Mouse (Mus musculus) heart, embryonic 10.5 days (tissue): ENCODE results near the gene Kit. TPM values are rescaled to one million over a fixed set of nuclear protein-coding genes. Genes with fewer than 3 reads are reported as not detected.

ENCODE experiments used
- DNase-seq: peaks from one replicate; pipeline ENCODE4 v3.0.0-alpha.2; 2017; ENCODE audit warnings: low spot score
- H3K27ac ChIP-seq: fragments of 300-500 bp; sonication (generic); 2 replicates; pipeline ENCODE4 v1.5.1; 2016; ENCODE audit warnings: mild to moderate bottlenecking
- H3K27me3 ChIP-seq: fragments of 300-500 bp; sonication (generic); 2 replicates; pipeline ENCODE4 v1.6.1; 2016; ENCODE audit warnings: mild to moderate bottlenecking; ENCODE audit not compliant: poor library complexity, insufficient read depth, severe bottlenecking
- H3K36me3 ChIP-seq: fragments of 300-500 bp; sonication (generic); 2 replicates; pipeline ENCODE4 v1.6.1; 2016; ENCODE audit warnings: mild to moderate bottlenecking, moderate library complexity
- H3K4me1 ChIP-seq: fragments of 300-500 bp; sonication (generic); 2 replicates; pipeline ENCODE4 v1.6.1; 2016; ENCODE audit warnings: mild to moderate bottlenecking
- H3K4me3 ChIP-seq: fragments of 300-500 bp; sonication (generic); 2 replicates; pipeline ENCODE4 v1.5.1; 2016; ENCODE audit warnings: mild to moderate bottlenecking, moderate library complexity
- H3K9me3 ChIP-seq: fragments of 300-500 bp; sonication (generic); 2 replicates; pipeline ENCODE4 v1.6.1; 2016; ENCODE audit warnings: mild to moderate bottlenecking, moderate library complexity
- WGBS: fragments of 180-500 bp; shearing (Covaris S2); methylation state at CpG from one replicate; pipeline ENCODE4 v1.1.7; 2016; 5-methylcytosine and 5-hydroxymethylcytosine counted together
- polyA plus RNA-seq: library from polyadenylated mRNA; unstranded; fragments of >200 nt; fragmentation: Nextera tagmentation; extraction: Ambion mirVana; gene quantifications from 2 replicates; pipeline ENCODE4 v1.2.1, GENCODE M21; 2016

Gene Kit
- polyA plus RNA-seq, 1 experiment from 2014 or later, result 12.2 TPM

- Histone ChIP-seq H3K36me3 (0 out of 2 replicates have a peak, but pooled peaks cover 2% of the 10 kb centered on the region), H3K27me3 (no peaks in the 10 kb centered on the region), H3K27ac (no peak overlapping the region), H3K4me3 (no peak overlapping the region), H3K9me3 (no peaks in the 10 kb centered on the region), H3K4me1 (peaks cover 5% of the 10 kb centered on the region; the same call in 1 of the 2 replicates)
- no peak for DNase-seq
These were observed 50.3 kb downstream of the Kit start for GRCm38 (mm10) chr5:75625059-75625458.

GRCm38 (mm10) chr5:75626284-75626683, 51.6 kb downstream of the Kit start:
- DNase-seq, result no peak
- no peak overlapping the region for H3K4me3 ChIP-seq
- no peaks in the 10 kb centered on the region for H3K36me3 ChIP-seq
- H3K27ac ChIP-seq, result no peak overlapping the region
- H3K27me3 ChIP-seq, result no peaks in the 10 kb centered on the region
- no peaks in the 10 kb centered on the region for H3K9me3 ChIP-seq
- WGBS, result 76% methylated on average over 8 of the region's 8 CpGs
- peaks cover 5% of the 10 kb centered on the region; the same call in 1 of the 2 replicates for H3K4me1 ChIP-seq

- no peak overlapping the region for H3K4me3 ChIP-seq
- no peaks in the 10 kb centered on the region for H3K36me3 ChIP-seq
- H3K27ac ChIP-seq, result no peak overlapping the region
- no peaks in the 10 kb centered on the region for H3K27me3 ChIP-seq
- no peaks in the 10 kb centered on the region for H3K9me3 ChIP-seq
- H3K4me1 ChIP-seq, result peaks cover 5% of the 10 kb centered on the region; the same call in 1 of the 2 replicates
- 80% methylated on average over 6 of the region's 6 CpGs for WGBS
- DNase-seq, result no peak
These were observed 52.0 kb downstream of the Kit start for GRCm38 (mm10) chr5:75626703-75627102.

- Histone ChIP-seq H3K4me3 (no peak overlapping the region), H3K9me3 (no peaks in the 10 kb centered on the region), H3K27ac (no peak overlapping the region; the same call in 1 of the 2 replicates), H3K36me3 (no peaks in the 10 kb centered on the region), H3K4me1 (0 out of 2 replicates have a peak, but pooled peaks cover 7% of the 10 kb centered on the region), H3K27me3 (no peaks in the 10 kb centered on the region)
- no peak for DNase-seq
- 64% methylated on average over 5 of the region's 5 CpGs for whole genome bisulfite sequencing
These were observed 57.5 kb downstream of the Kit start for GRCm38 (mm10) chr5:75632257-75632656.

- 77% methylated on average over 18 of the region's 18 CpGs for WGBS
- Histone ChIP-seq H3K27ac (peak overlapping the region; percentile 62; the same call in 1 of the 2 replicates), H3K4me1 (0 out of 2 replicates have a peak, but pooled peaks cover 7% of the 10 kb centered on the region)
These were observed 58.3 kb downstream of the Kit start for GRCm38 (mm10) chr5:75632846-75633640.

GRCm38 (mm10) chr5:75635385-75635784, 60.7 kb downstream of the Kit start:
- 87% methylated on average over 12 of the region's 12 CpGs for WGBS

More at GRCm38 (mm10) chr5:75632846-75633640, 58.3 kb downstream of the Kit start:
- no peak overlapping the region for H3K4me3 ChIP-seq
- no peaks in the 10 kb centered on the region for H3K36me3 ChIP-seq
- H3K9me3 ChIP-seq, result no peaks in the 10 kb centered on the region
- no peak for DNase-seq
- H3K27me3 ChIP-seq, result no peaks in the 10 kb centered on the region

GRCm38 (mm10) chr5:75640637-75641036, 65.9 kb downstream of the Kit start:
- Histone ChIP-seq H3K27ac (no peak overlapping the region), H3K9me3 (no peaks in the 10 kb centered on the region), H3K4me3 (no peak overlapping the region), H3K4me1 (0 out of 2 replicates have a peak, but pooled peaks cover 5% of the 10 kb centered on the region), H3K36me3 (peaks cover 4% of the 10 kb centered on the region; the same call in 1 of the 2 replicates), H3K27me3 (no peaks in the 10 kb centered on the region)
- no peak for DNase-seq
- WGBS, result 69% methylated on average over 11 of the region's 11 CpGs

More at GRCm38 (mm10) chr5:75635385-75635784, 60.7 kb downstream of the Kit start:
- no peaks in the 10 kb centered on the region for H3K27me3 ChIP-seq
- H3K27ac ChIP-seq, result no peak overlapping the region
- H3K36me3 ChIP-seq, result no peaks in the 10 kb centered on the region
- no peak for DNase-seq
- no peaks in the 10 kb centered on the region for H3K9me3 ChIP-seq
- H3K4me1 ChIP-seq, result 0 out of 2 replicates have a peak, but pooled peaks cover 7% of the 10 kb centered on the region
- no peak overlapping the region for H3K4me3 ChIP-seq

GRCm38 (mm10) chr5:75647046-75647445, 72.3 kb downstream of the Kit start:
- no peak for DNase-seq
- WGBS, result 88% methylated on average over 5 of the region's 5 CpGs
- Histone ChIP-seq H3K27me3 (no peaks in the 10 kb centered on the region), H3K4me3 (no peak overlapping the region), H3K4me1 (no peaks in the 10 kb centered on the region), H3K27ac (no peak overlapping the region), H3K36me3 (peaks cover 4% of the 10 kb centered on the region; the same call in 1 of the 2 replicates), H3K9me3 (no peaks in the 10 kb centered on the region)

GRCm38 (mm10) chr5:75650566-75650965, 75.8 kb downstream of the Kit start:
- H3K9me3 ChIP-seq, result no peaks in the 10 kb centered on the region
- peaks cover 28% of the 10 kb centered on the region for H3K36me3 ChIP-seq
- no peak overlapping the region for H3K27ac ChIP-seq
- 85% methylated on average over 8 of the region's 8 CpGs for WGBS
- peaks cover 10% of the 10 kb centered on the region; the same call in 1 of the 2 replicates for H3K4me1 ChIP-seq
- H3K4me3 ChIP-seq, result no peak overlapping the region
- DNase-seq, result no peak
- no peaks in the 10 kb centered on the region for H3K27me3 ChIP-seq

- 81% methylated on average over 8 of the region's 8 CpGs for WGBS
- Histone ChIP-seq H3K27me3 (no peaks in the 10 kb centered on the region), H3K36me3 (peaks cover 28% of the 10 kb centered on the region), H3K9me3 (no peaks in the 10 kb centered on the region), H3K4me1 (peaks cover 10% of the 10 kb centered on the region; the same call in 1 of the 2 replicates), H3K27ac (no peak overlapping the region), H3K4me3 (no peak overlapping the region)
- no peak for DNase-seq
These were observed 78.7 kb downstream of the Kit start for GRCm38 (mm10) chr5:75653431-75653830.

GRCm38 (mm10) chr5:75658575-75658974, 83.9 kb downstream of the Kit start:
- Histone ChIP-seq H3K27me3 (no peaks in the 10 kb centered on the region), H3K9me3 (no peaks in the 10 kb centered on the region), H3K4me1 (0 out of 2 replicates have a peak, but pooled peaks cover under 1% of the 10 kb centered on the region), H3K27ac (no peak overlapping the region), H3K36me3 (peaks cover 17% of the 10 kb centered on the region), H3K4me3 (no peak overlapping the region)
- no peak for DNase-seq
- 90% methylated on average over 6 of the region's 6 CpGs for WGBS

GRCm38 (mm10) chr5:75660342-75660741, 85.6 kb downstream of the Kit start:
- Histone ChIP-seq H3K4me1 (no peaks in the 10 kb centered on the region), H3K36me3 (0 out of 2 replicates have a peak, but pooled peaks cover 3% of the 10 kb centered on the region), H3K4me3 (no peak overlapping the region), H3K9me3 (no peaks in the 10 kb centered on the region), H3K27ac (no peak overlapping the region), H3K27me3 (no peaks in the 10 kb centered on the region)
- WGBS, result 95% methylated on average over 27 of the region's 27 CpGs
- no peak for DNase-seq

- no peak for DNase-seq
- H3K36me3 ChIP-seq, result no peaks in the 10 kb centered on the region
- no peak overlapping the region for H3K27ac ChIP-seq
- 89% methylated on average over 12 of the region's 12 CpGs for WGBS
- no peaks in the 10 kb centered on the region for H3K9me3 ChIP-seq
- no peaks in the 10 kb centered on the region for H3K27me3 ChIP-seq
- no peaks in the 10 kb centered on the region for H3K4me1 ChIP-seq
- H3K4me3 ChIP-seq, result no peak overlapping the region
These were observed 87.8 kb downstream of the Kit start for GRCm38 (mm10) chr5:75662466-75662865.
